Mouse (Mus musculus): ENCODE measurements at regions not wholly inside any gene's neighbourhood (a gene's known extent, or its start where the extent isn't known, plus 50 kb on each side); places are given as distances from the start of the nearest gene placed in this dataset.
"Not testable (repeated sequence)": the region's sequence is repeated elsewhere in the genome, so short reads cannot be mapped to it uniquely, and the experiment has no call there.

- in situ Hi-C loops (cut with MboI; ENCODE audit: low sequenced_read_pairs in 2 of 2, unreplicated experiment in 2 of 2), result no loop called here
- DNase-seq (ENCODE audit: low read depth, low spot score), result no peak
These were observed 576.0 kb upstream of the Hs3st1 start for GRCm38 (mm10) chr5:40331237-40331636.

GRCm38 (mm10) chr5:40308510-40308909 lies 553.2 kb upstream of the Hs3st1 start:
- no peak overlapping the region for H3K9ac ChIP-seq (ENCODE audit: insufficient read depth, low read depth, low read length, poor library complexity, severe bottlenecking)
- no peak for TF ChIP-seq ZNF384 (IDR thresholded peaks at IDR 0.05; ENCODE audit: low read depth, low read length)
- no peak for TF ChIP-seq CHD2 (IDR thresholded peaks at IDR 0.05; ENCODE audit: low read depth, low read length)
- TF ChIP-seq HCFC1 (IDR thresholded peaks at IDR 0.05; ENCODE audit: borderline replicate concordance, insufficient read depth, low read length), result no peak
- TF ChIP-seq ZC3H11A (IDR thresholded peaks at IDR 0.05; ENCODE audit: borderline replicate concordance, low read depth, low read length), result no peak
- TF ChIP-seq MAFK (IDR thresholded peaks at IDR 0.05; ENCODE audit: insufficient read depth, low read depth, low read length), result no peak
- in situ Hi-C loops (cut with MboI; ENCODE audit: low sequenced_read_pairs in 2 of 2, unreplicated experiment in 2 of 2), result no loop called here

More at GRCm38 (mm10) chr5:40331237-40331636, 576.0 kb upstream of the Hs3st1 start:
- H3K4me3 ChIP-seq (ENCODE audit: insufficient read depth in 1 of 2, low read depth in 1 of 2, low read length in 2 of 2, poor library complexity in 1 of 2, severe bottlenecking in 1 of 2), result no peak overlapping the region
- no peaks in the 10 kb centered on the region for H3K9me3 ChIP-seq (ENCODE audit: control insufficient read depth, insufficient read depth, low read depth, low read length)
- H3K9ac ChIP-seq (ENCODE audit: insufficient read depth, low read depth, low read length, poor library complexity, severe bottlenecking), result no peak overlapping the region
- H3K27ac ChIP-seq (ENCODE audit: insufficient read depth, low read depth, low read length, poor library complexity, severe bottlenecking), result no peak overlapping the region
- no peaks in the 10 kb centered on the region for H3K36me3 ChIP-seq (ENCODE audit: control insufficient read depth, insufficient read depth, low read length, poor library complexity, severe bottlenecking)
- H3K4me1 ChIP-seq (ENCODE audit: control insufficient read depth in 2 of 2, insufficient read depth in 2 of 2, low read length in 2 of 2, poor library complexity in 1 of 2), result no peaks in the 10 kb centered on the region
- TF ChIP-seq CHD2 (IDR thresholded peaks at IDR 0.05; ENCODE audit: low read depth, low read length) (no peak), ZC3H11A (IDR thresholded peaks at IDR 0.05; ENCODE audit: borderline replicate concordance, low read depth, low read length) (no peak)

DNA sequence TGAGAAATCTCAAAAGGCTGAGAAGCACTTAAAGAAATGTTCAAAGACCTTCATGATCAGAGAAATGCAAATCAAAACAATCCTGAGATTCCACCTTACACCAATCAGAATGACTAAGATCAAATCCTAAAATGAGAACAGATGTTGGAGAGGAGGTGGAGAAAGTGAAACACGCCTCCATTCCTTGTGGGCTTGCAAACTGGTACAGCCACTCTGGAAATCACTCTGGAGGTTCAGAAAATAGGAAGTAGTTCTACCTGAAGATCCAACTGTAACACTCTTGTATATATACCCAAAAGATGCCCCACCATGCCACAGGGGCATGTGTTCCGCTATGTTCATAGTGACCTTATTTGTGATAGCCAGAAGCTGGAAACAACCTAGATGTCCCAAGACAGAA lies 549.5 kb upstream of the Hs3st1 start:
- H3K36me3 ChIP-seq (ENCODE audit: control insufficient read depth, insufficient read depth, low read length, poor library complexity, severe bottlenecking); H3K4me1 ChIP-seq (ENCODE audit: control insufficient read depth in 2 of 2, insufficient read depth in 2 of 2, low read length in 2 of 2, poor library complexity in 1 of 2); H3K4me3 ChIP-seq (ENCODE audit: insufficient read depth in 1 of 2, low read depth in 1 of 2, low read length in 2 of 2, poor library complexity in 1 of 2, severe bottlenecking in 1 of 2); in situ Hi-C loops (cut with MboI; ENCODE audit: low sequenced_read_pairs in 2 of 2, unreplicated experiment in 2 of 2); H3K9ac ChIP-seq (ENCODE audit: insufficient read depth, low read depth, low read length, poor library complexity, severe bottlenecking); H3K27ac ChIP-seq (ENCODE audit: insufficient read depth, low read depth, low read length, poor library complexity, severe bottlenecking); H3K9me3 ChIP-seq (ENCODE audit: control insufficient read depth, insufficient read depth, low read depth, low read length); DNase-seq (ENCODE audit: low read depth, low spot score): not testable (repeated sequence)

More at GRCm38 (mm10) chr5:40308510-40308909, 553.2 kb upstream of the Hs3st1 start:
- Histone ChIP-seq H3K9me3 (ENCODE audit: control insufficient read depth, insufficient read depth, low read depth, low read length) (no peaks in the 10 kb centered on the region), H3K4me1 (ENCODE audit: control insufficient read depth in 2 of 2, insufficient read depth in 2 of 2, low read length in 2 of 2, poor library complexity in 1 of 2) (no peaks in the 10 kb centered on the region), H3K4me3 (ENCODE audit: insufficient read depth in 1 of 2, low read depth in 1 of 2, low read length in 2 of 2, poor library complexity in 1 of 2, severe bottlenecking in 1 of 2) (no peak overlapping the region), H3K36me3 (ENCODE audit: control insufficient read depth, insufficient read depth, low read length, poor library complexity, severe bottlenecking) (no peaks in the 10 kb centered on the region), H3K27ac (ENCODE audit: insufficient read depth, low read depth, low read length, poor library complexity, severe bottlenecking) (no peak overlapping the region)
- no peak for DNase-seq (ENCODE audit: low read depth, low spot score)

DNA sequence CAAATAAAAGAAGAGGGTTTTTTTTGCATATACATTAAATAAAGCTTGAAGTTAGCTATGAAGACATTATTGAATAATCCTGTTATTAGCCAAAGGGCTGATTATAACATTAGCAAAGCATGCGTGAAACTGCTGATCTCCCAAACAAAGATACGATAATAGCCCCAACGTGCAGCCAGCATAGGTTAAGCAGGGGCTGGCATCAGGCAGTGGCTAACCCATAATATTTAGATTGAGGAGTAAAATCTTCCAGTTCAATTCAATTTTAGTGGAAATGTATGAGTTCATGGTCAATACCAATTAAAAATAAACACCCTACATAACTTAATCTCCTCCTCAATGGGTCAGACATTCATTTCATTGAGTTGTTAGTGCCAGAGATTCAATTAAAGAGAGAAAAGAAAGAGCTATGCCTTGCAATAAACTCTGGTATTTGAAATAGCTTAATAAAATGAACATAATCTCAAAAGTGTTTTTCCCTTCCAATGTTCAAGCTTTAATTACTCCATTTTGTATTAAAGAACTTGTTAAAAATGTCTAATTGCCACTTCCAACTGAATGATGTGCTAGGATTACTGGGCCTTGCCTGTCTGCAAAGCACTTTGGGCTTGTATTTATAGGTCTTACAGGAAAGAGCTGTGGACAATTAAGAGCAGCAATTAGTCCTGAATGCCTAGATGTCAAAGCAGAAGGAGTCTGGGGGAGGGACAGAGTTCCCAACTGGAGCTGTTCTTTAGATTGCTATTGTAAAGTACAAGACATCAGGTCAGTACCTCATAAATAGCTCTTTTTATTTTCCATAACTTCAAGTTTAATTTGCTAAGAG lies 539.8 kb upstream of the Hs3st1 start:
- no peaks in the 10 kb centered on the region for H3K36me3 ChIP-seq (ENCODE audit: control insufficient read depth, insufficient read depth, low read length, poor library complexity, severe bottlenecking)

DNA sequence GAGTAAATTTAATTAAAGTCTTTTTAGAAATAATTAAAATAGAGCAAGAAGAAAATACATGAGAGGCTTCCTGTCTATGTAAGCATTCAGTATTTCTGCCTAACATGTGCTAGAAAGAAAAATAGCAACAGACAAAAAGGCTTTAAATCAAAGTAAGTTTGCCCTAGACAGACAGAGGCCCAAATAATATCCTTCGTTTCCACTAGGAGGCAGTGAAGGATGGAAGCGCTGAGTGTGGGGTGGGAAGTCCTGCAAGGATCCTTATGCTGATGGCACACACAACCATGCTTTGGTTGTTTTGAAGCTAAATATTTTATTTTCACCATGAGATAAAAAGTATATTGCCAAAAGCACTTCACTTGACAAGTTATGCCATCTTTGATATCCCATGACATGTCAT lies 527.1 kb upstream of the Hs3st1 start:
- TF ChIP-seq ZNF384 (IDR thresholded peaks at IDR 0.05; ENCODE audit: low read depth, low read length) (no peak), CHD2 (IDR thresholded peaks at IDR 0.05; ENCODE audit: low read depth, low read length) (no peak), HCFC1 (IDR thresholded peaks at IDR 0.05; ENCODE audit: borderline replicate concordance, insufficient read depth, low read length) (no peak), ZC3H11A (IDR thresholded peaks at IDR 0.05; ENCODE audit: borderline replicate concordance, low read depth, low read length) (no peak), MAFK (IDR thresholded peaks at IDR 0.05; ENCODE audit: insufficient read depth, low read depth, low read length) (no peak)
- H3K27ac ChIP-seq (ENCODE audit: insufficient read depth, low read depth, low read length, poor library complexity, severe bottlenecking), result no peak overlapping the region
- in situ Hi-C loops (cut with MboI; ENCODE audit: low sequenced_read_pairs in 2 of 2, unreplicated experiment in 2 of 2), result no loop called here
- DNase-seq (ENCODE audit: low read depth, low spot score), result peak; percentile 4
- no peaks in the 10 kb centered on the region for H3K4me1 ChIP-seq (ENCODE audit: control insufficient read depth in 2 of 2, insufficient read depth in 2 of 2, low read length in 2 of 2, poor library complexity in 1 of 2)
- no peaks in the 10 kb centered on the region for H3K9me3 ChIP-seq (ENCODE audit: control insufficient read depth, insufficient read depth, low read depth, low read length)
- no peaks in the 10 kb centered on the region for H3K36me3 ChIP-seq (ENCODE audit: control insufficient read depth, insufficient read depth, low read length, poor library complexity, severe bottlenecking)
- H3K4me3 ChIP-seq (ENCODE audit: insufficient read depth in 1 of 2, low read depth in 1 of 2, low read length in 2 of 2, poor library complexity in 1 of 2, severe bottlenecking in 1 of 2), result no peak overlapping the region
- no peak overlapping the region for H3K9ac ChIP-seq (ENCODE audit: insufficient read depth, low read depth, low read length, poor library complexity, severe bottlenecking)

More for the DNA sequence above, 539.8 kb upstream of the Hs3st1 start:
- H3K27ac ChIP-seq (ENCODE audit: insufficient read depth, low read depth, low read length, poor library complexity, severe bottlenecking), result no peak overlapping the region
- DNase-seq (ENCODE audit: low read depth, low spot score), result no peak
- H3K4me1 ChIP-seq (ENCODE audit: control insufficient read depth in 2 of 2, insufficient read depth in 2 of 2, low read length in 2 of 2, poor library complexity in 1 of 2), result no peaks in the 10 kb centered on the region
- no peaks in the 10 kb centered on the region for H3K9me3 ChIP-seq (ENCODE audit: control insufficient read depth, insufficient read depth, low read depth, low read length)
- in situ Hi-C loops (cut with MboI; ENCODE audit: low sequenced_read_pairs in 2 of 2, unreplicated experiment in 2 of 2), result no loop called here
- no peak overlapping the region for H3K4me3 ChIP-seq (ENCODE audit: insufficient read depth in 1 of 2, low read depth in 1 of 2, low read length in 2 of 2, poor library complexity in 1 of 2, severe bottlenecking in 1 of 2)
- TF ChIP-seq ZNF384 (IDR thresholded peaks at IDR 0.05; ENCODE audit: low read depth, low read length), result no peak
- no peak for TF ChIP-seq MAFK (IDR thresholded peaks at IDR 0.05; ENCODE audit: insufficient read depth, low read depth, low read length)
- no peak for TF ChIP-seq HCFC1 (IDR thresholded peaks at IDR 0.05; ENCODE audit: borderline replicate concordance, insufficient read depth, low read length)
- no peak for TF ChIP-seq ZC3H11A (IDR thresholded peaks at IDR 0.05; ENCODE audit: borderline replicate concordance, low read depth, low read length)
- TF ChIP-seq CHD2 (IDR thresholded peaks at IDR 0.05; ENCODE audit: low read depth, low read length), result no peak
- no peak overlapping the region for H3K9ac ChIP-seq (ENCODE audit: insufficient read depth, low read depth, low read length, poor library complexity, severe bottlenecking)
